Mouse (Mus musculus) heart, embryonic 14.5 days (tissue): ENCODE measurements around the gene Pck2. TPM values are rescaled to one million over a fixed set of nuclear protein-coding genes. Genes with fewer than 3 reads are reported as not detected.

Source experiments
- ATAC-seq: fragments of 200-750 bp; cut with Nextera tagmentation; 2 replicates; pipeline ENCODE4 v1.8.0; 2017; ENCODE audit warnings: low read depth, moderate TSS enrichment; ENCODE audit not compliant: insufficient number of reproducible peaks, insufficient read depth, low FRiP score
- H3K27ac ChIP-seq, 2 experiments: fragments of 200-500 bp in 1 of 2; fragments of 300-500 bp in 1 of 2; sonication (generic) in 1 of 2; replicated peaks in 1 of 2; 2 replicates each; pipeline ENCODE4 v1.5.1; 2012 to 2014; ENCODE audit warnings: low read depth in 2 of 2, low read length in 2 of 2, control low read depth in 1 of 2, mild to moderate bottlenecking in 1 of 2, mixed read lengths in 1 of 2; ENCODE audit not compliant: control insufficient read depth in 1 of 2, insufficient read depth in 1 of 2
- H3K27me3 ChIP-seq: fragments of 300-500 bp; sonication (generic); 2 replicates; pipeline ENCODE4 v1.6.1; 2014; ENCODE audit warnings: mild to moderate bottlenecking, low read length, control low read depth; ENCODE audit not compliant: control insufficient read depth, insufficient read depth
- H3K36me3 ChIP-seq: fragments of 300-500 bp; sonication (generic); 2 replicates; pipeline ENCODE4 v1.6.1; 2014; ENCODE audit warnings: mild to moderate bottlenecking, control low read depth, low read length, mixed read lengths; ENCODE audit not compliant: control insufficient read depth, insufficient read depth
- H3K4me1 ChIP-seq, 2 experiments: fragments of 200-500 bp in 1 of 2; fragments of 300-500 bp in 1 of 2; sonication (generic) in 1 of 2; 2 replicates each; pipeline ENCODE4 v1.6.1; 2012 to 2014; ENCODE audit warnings: low read length in 2 of 2, control low read depth in 1 of 2, mixed read lengths in 1 of 2; ENCODE audit not compliant: control insufficient read depth in 2 of 2, insufficient read depth in 2 of 2
- H3K4me2 ChIP-seq: fragments of 300-500 bp; sonication (generic); 2 replicates; pipeline ENCODE4 v1.6.1; 2014; ENCODE audit warnings: mild to moderate bottlenecking, low read length
- H3K4me3 ChIP-seq, 2 experiments: fragments of 200-500 bp in 1 of 2; fragments of 300-500 bp in 1 of 2; sonication (generic) in 1 of 2; 2 replicates each; pipeline ENCODE4 v1.5.1; 2012 to 2014; ENCODE audit warnings: low read length in 2 of 2, mild to moderate bottlenecking in 2 of 2, control low read depth in 1 of 2, low read depth in 1 of 2, moderate library complexity in 1 of 2; ENCODE audit not compliant: control insufficient read depth in 1 of 2, insufficient read depth in 1 of 2
- H3K9ac ChIP-seq: fragments of 300-500 bp; sonication (generic); 2 replicates; pipeline ENCODE4 v1.6.1; 2014; ENCODE audit warnings: mild to moderate bottlenecking, low read length
- H3K9me3 ChIP-seq: fragments of 300-500 bp; sonication (generic); 2 replicates; pipeline ENCODE4 v1.6.1; 2016; ENCODE audit warnings: low read length, control low read depth; ENCODE audit not compliant: control insufficient read depth
- WGBS: fragments of 180-500 bp; shearing (Covaris S2); extraction: QIAGEN DNeasy Blood & Tissue Kit; methylation state at CpG from one replicate; pipeline ENCODE4 v1.1.7; 2014; 5-methylcytosine and 5-hydroxymethylcytosine counted together
- polyA plus RNA-seq: library from polyadenylated mRNA; unstranded; fragments of >200 nt; fragmentation: Nextera tagmentation; extraction: Ambion mirVana; gene quantifications from 2 replicates; pipeline ENCODE4 v1.2.1, GENCODE M21; 2014

Pck2 gene
- polyA plus RNA-seq, 1 experiment from 2014 or later = 35.1 TPM

DNA sequence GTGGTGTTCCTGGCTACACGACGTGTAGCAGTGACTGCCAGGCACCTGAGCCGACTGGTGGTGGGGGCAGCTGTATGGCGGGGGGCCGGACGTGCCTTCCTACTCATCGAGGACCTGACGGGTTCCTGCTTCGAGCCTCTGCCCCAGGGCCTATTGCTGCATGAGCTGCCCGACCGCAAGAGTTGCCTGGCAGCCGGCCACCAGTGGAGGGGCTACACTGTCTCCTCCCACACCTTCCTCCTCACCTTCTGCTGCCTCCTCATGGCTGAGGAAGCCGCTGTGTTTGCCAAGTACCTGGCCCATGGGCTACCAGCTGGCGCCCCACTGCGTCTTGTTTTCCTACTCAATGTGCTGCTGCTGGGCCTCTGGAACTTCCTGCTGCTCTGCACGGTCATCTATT is 36.3 kb downstream of the Pck2 start:
- Histone ChIP-seq H3K4me1 (peaks cover 17 to 37% of the 10 kb centered on the region in 2 experiments; a peak in 3 of 4 replicates), H3K27me3 (no peaks in the 10 kb centered on the region), H3K27ac (peak overlapping the region; percentile 98 to 99), H3K9ac (peak overlapping the region; percentile 77), H3K4me3 (peak overlapping the region; percentile 41 to 60), H3K36me3 (peaks cover 17% of the 10 kb centered on the region), H3K4me2 (peak overlapping the region; percentile 66), H3K9me3 (no peaks in the 10 kb centered on the region)
- WGBS = 46% methylated on average over 16 of the region's 16 CpGs
- ATAC-seq = no peak

DNA sequence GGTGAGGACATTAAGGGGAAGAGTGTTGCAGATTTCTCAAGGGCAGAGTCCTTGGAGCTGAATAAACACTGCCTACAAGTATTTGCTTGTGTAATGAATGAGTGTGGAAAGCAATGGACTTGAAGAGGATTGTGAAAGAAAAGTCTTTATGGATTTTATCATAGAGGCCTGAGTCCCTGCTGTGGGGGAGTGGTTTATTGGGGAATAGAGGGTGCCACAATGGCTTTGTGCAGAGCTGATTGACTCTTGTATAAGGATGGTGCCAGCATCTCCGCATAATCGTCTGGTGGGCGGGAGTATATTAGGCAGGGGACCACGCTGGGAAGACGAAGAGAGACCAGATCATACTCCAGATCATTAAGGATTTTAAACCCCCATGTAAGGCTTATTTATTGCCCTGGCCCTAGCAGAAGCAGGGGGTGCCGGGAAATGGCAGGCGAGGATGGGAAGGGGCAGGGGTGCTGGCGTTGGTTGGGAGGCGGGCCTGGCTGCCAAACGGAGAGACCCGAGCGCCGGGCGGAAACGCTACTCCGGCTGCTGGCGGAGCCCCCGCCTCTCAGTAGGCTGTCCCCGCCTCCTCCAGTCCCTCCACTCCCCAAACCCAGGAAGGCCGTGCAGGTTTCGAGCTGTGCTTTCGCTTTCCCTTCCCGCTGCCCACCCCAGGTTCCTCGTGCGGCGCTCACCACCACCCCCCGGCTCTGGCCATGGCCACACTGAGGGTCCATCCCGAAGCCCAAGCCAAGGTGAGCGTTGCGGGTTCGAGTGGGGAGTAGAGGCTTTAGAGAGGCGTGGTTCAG is 38.0 kb downstream of the Pck2 start, which contains the start of gene Psme1:
TSS of gene Psme1 (plus strand) at position 253 of the 797 bp plus-strand sequence.
- ATAC-seq = peak; percentile 69
- peak within 1 kb of the TSS; percentile 75 for H3K4me2 ChIP-seq
- no peaks in the 10 kb centered on the region for H3K9me3 ChIP-seq
- H3K4me1 ChIP-seq = peaks cover 17 to 37% of the 10 kb centered on the region in 2 experiments; a peak in 3 of 4 replicates
- H3K9ac ChIP-seq = peak within 1 kb of the TSS; percentile 98
- H3K27ac ChIP-seq = peak within 1 kb of the TSS; percentile 76 to 98
- H3K36me3 ChIP-seq = peaks cover 26% of the 10 kb centered on the region
- H3K4me3 ChIP-seq = peak within 1 kb of the TSS; percentile 66 to 92
- H3K27me3 ChIP-seq = no peaks in the 10 kb centered on the region
- WGBS = under 1% methylated on average over 23 of the region's 32 CpGs

DNA sequence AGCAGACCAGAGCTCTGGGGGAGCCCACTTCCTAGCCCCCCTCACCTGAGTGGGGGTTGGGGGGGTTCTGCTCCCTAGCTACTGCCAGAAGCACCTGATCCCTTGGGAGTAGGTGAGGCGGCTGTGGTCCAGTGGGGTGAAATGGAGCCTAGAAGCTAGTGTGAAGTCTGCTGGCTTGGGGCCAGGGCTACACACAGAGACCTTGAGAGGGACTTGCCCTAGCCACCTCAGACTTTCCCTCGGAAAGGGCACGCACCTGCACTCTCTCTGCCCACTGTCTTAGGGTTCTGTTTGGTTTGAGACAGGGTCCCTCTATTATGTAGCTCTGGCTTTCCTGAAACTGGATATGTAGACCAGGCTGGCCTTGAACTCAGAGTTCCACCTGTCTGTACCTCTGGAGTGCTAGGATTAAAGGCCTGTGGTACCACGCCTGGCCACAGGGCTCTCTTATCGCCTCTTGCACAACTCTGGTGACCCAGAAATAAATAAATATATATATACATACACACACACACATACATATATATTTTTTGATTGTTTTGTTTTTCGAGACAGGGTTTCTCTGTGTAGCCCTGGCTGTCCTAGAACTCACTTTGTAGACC is 38.7 kb downstream of the Pck2 start:
- 27% methylated on average over 6 of the region's 6 CpGs for WGBS
- ATAC-seq = 0 out of 2 replicates have a peak, but pooled peaks have one; percentile 8

DNA sequence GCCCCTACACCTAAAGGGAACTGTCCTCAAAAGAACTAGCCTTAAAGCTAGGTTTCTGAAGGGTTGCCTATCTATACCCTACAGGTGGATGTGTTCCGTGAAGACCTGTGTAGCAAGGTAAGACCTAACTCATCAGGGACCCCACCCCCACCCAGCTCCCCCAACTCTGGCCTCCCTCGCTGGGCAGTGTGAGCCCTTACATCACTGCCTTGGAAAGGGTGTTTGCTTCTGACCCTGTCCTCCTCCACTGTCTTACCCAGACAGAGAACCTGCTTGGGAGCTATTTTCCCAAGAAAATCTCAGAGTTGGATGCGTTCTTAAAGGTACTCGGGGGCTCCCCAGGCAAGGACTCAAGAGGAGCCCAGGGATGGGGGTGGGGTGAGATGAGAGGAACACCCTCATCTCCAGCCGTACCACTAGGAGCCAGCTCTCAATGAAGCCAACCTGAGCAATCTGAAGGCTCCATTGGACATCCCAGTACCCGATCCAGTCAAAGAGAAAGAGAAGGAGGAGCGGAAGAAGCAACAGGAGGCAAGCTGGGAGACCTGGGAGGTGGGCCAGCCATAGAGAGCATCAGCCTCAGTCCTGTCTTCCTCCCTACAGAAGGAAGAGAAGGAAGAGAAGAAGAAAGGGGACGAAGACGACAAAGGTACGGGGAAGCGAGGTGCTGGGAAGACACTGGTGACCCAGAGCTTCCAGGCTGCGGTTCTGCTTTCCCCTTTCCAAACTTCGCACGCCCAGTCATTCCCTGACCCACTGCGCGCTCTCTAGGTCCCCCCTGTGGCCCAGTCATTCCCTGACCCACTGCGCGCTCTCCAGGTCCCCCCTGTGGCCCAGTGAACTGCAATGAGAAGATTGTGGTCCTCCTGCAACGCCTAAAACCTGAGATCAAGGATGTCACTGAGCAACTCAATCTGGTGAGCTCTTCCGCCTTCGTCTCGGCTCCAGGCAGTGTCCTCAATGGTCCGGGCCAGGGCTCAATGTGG is 39.7 kb downstream of the Pck2 start:
- no peak overlapping the region for H3K4me2 ChIP-seq

More for the DNA sequence above, 38.7 kb downstream of the Pck2 start:
- Histone ChIP-seq H3K36me3 (peaks cover 26% of the 10 kb centered on the region), H3K9ac (peak overlapping the region; percentile 98), H3K4me3 (peak overlapping the region; percentile 66 to 92), H3K4me1 (peaks cover 17 to 37% of the 10 kb centered on the region in 2 experiments; a peak in 3 of 4 replicates), H3K27me3 (no peaks in the 10 kb centered on the region), H3K4me2 (peak overlapping the region; percentile 75), H3K9me3 (no peaks in the 10 kb centered on the region), H3K27ac (peak overlapping the region; percentile 64 to 90)

DNA sequence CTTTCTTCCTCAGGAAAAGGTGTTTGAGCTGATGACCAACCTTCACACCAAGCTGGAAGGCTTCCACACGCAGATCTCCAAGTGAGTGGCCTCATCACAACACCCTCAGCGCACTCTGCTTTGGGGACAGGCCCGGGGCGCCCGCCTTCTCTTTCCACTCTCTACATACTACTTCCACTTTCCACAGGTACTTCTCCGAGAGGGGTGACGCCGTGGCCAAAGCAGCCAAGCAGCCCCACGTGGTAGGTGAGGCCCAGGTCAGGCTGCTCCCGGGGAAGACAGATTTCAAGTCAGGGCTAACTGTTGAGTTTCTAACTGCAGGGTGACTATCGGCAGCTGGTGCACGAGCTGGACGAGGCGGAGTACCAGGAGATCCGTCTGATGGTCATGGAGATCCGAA is 40.7 kb downstream of the Pck2 start:
- H3K27ac ChIP-seq = no peak overlapping the region
- no peak overlapping the region for H3K4me2 ChIP-seq
- ATAC-seq = no peak
- peaks cover 12 to 36% of the 10 kb centered on the region in 2 experiments; a peak in 3 of 4 replicates for H3K4me1 ChIP-seq
- H3K4me3 ChIP-seq = no peak overlapping the region
- WGBS = 93% methylated on average over 16 of the region's 16 CpGs
- no peaks in the 10 kb centered on the region for H3K27me3 ChIP-seq
- no peak overlapping the region for H3K9ac ChIP-seq
- peaks cover 26% of the 10 kb centered on the region for H3K36me3 ChIP-seq
- no peaks in the 10 kb centered on the region for H3K9me3 ChIP-seq

More for the DNA sequence above, 39.7 kb downstream of the Pck2 start:
- Histone ChIP-seq H3K27me3 (no peaks in the 10 kb centered on the region), H3K4me3 (no peak overlapping the region), H3K36me3 (peaks cover 26% of the 10 kb centered on the region), H3K27ac (no peak overlapping the region), H3K9me3 (no peaks in the 10 kb centered on the region), H3K9ac (no peak overlapping the region), H3K4me1 (peaks cover 12 to 36% of the 10 kb centered on the region in 2 experiments; a peak in 3 of 4 replicates)
- no peak for ATAC-seq
- WGBS = 85% methylated on average over 23 of the region's 23 CpGs

DNA sequence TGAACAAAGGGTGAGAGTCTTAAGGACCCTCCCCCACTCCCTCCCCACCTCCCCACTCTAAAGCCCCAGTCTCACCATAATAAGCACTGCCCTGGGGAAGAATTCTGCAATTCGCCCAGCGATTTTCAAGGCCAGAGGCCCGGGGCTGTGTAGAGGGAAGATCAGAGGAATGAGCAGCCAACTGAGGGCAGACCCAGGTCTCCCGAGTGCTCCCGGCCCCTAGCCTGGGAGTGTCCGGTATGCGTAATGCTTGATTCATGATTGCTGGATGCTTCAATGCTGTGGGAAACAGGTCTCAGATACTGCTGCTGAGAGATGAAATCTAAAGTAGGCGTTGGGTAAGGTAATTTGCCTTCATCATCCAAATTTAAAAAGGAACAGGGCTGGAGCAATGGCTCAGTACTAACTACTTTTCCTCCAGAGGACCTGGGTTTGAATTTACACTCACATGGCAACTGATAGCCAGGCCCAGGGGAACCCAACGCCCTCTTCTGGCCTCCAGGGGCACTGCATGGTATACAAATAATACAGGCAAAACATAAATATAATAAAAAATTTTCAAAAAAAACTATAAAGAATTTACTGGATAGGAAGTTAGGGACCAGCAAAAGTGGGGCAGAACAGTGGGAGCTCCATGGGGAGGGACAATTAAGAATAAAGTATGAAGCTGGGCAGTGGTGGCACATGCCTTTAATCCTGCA is 42.1 kb downstream of the Pck2 start:
- no peak overlapping the region for H3K4me2 ChIP-seq
- peaks cover 28% of the 10 kb centered on the region for H3K36me3 ChIP-seq
- no peak for ATAC-seq
- no peak overlapping the region for H3K9ac ChIP-seq
- no peaks in the 10 kb centered on the region for H3K27me3 ChIP-seq
- H3K4me1 ChIP-seq = peaks cover 3 to 28% of the 10 kb centered on the region in 2 experiments; a peak in 3 of 4 replicates
- no peak overlapping the region for H3K4me3 ChIP-seq
- 74% methylated on average over 9 of the region's 9 CpGs for WGBS
- no peak overlapping the region for H3K27ac ChIP-seq
- no peaks in the 10 kb centered on the region for H3K9me3 ChIP-seq
